Mouse (Mus musculus): ENCODE measurements around the gene Nus1. TPM values are rescaled to one million over a fixed set of nuclear protein-coding genes. Genes with fewer than 3 reads are reported as not detected.

Gene Nus1
- polyA plus RNA-seq, 1 experiment from 2014 or later: 58.4 TPM

GRCm38 (mm10) chr10:52391208-52391607 is 26.1 kb upstream of the Nus1 start:
- no peak overlapping the region for H3K27ac ChIP-seq
- no peaks in the 10 kb centered on the region for H3K36me3 ChIP-seq (ENCODE audit: inconsistent target)
- no peaks in the 10 kb centered on the region for H3K79me2 ChIP-seq (ENCODE audit: inconsistent target)
- 97% methylated on average over 2 of the region's 2 CpGs for WGBS (ENCODE audit: missing documents)
- no peak overlapping the region for H3K4me3 ChIP-seq (ENCODE audit: inconsistent target)

- Histone ChIP-seq H3K27ac (no peak overlapping the region), H3K4me3 (ENCODE audit: inconsistent target) (no peak overlapping the region), H3K79me2 (ENCODE audit: inconsistent target) (no peaks in the 10 kb centered on the region), H3K36me3 (ENCODE audit: inconsistent target) (no peaks in the 10 kb centered on the region)
- WGBS (ENCODE audit: missing documents): 90% methylated on average over 3 of the region's 3 CpGs
Observed at GRCm38 (mm10) chr10:52396647-52397046, 20.7 kb upstream of the Nus1 start.

GRCm38 (mm10) chr10:52398715-52399114 is 18.6 kb upstream of the Nus1 start:
- no peak overlapping the region for H3K4me3 ChIP-seq (ENCODE audit: inconsistent target)
- H3K79me2 ChIP-seq (ENCODE audit: inconsistent target): no peaks in the 10 kb centered on the region
- H3K36me3 ChIP-seq (ENCODE audit: inconsistent target): no peaks in the 10 kb centered on the region
- WGBS (ENCODE audit: missing documents): 93% methylated on average over 2 of the region's 2 CpGs
- no peak overlapping the region for H3K27ac ChIP-seq

- no peak overlapping the region for H3K4me3 ChIP-seq (ENCODE audit: inconsistent target)
- no peaks in the 10 kb centered on the region for H3K36me3 ChIP-seq (ENCODE audit: inconsistent target)
- no peak overlapping the region for H3K27ac ChIP-seq
- H3K79me2 ChIP-seq (ENCODE audit: inconsistent target): no peaks in the 10 kb centered on the region
- WGBS (ENCODE audit: missing documents): 73% methylated on average over 3 of the region's 3 CpGs
Observed at GRCm38 (mm10) chr10:52399722-52400121, 17.6 kb upstream of the Nus1 start.

- no peak overlapping the region for H3K27ac ChIP-seq
- no peaks in the 10 kb centered on the region for H3K36me3 ChIP-seq (ENCODE audit: inconsistent target)
- H3K4me3 ChIP-seq (ENCODE audit: inconsistent target): no peak overlapping the region
- 82% methylated on average over 13 of the region's 13 CpGs for WGBS (ENCODE audit: missing documents)
- H3K79me2 ChIP-seq (ENCODE audit: inconsistent target): no peaks in the 10 kb centered on the region
Observed at GRCm38 (mm10) chr10:52405160-52405559, 12.2 kb upstream of the Nus1 start.

- no peak overlapping the region for H3K27ac ChIP-seq
- no peaks in the 10 kb centered on the region for H3K36me3 ChIP-seq (ENCODE audit: inconsistent target)
- no peaks in the 10 kb centered on the region for H3K79me2 ChIP-seq (ENCODE audit: inconsistent target)
- H3K4me3 ChIP-seq (ENCODE audit: inconsistent target): no peak overlapping the region
- WGBS (ENCODE audit: missing documents): 97% methylated on average over 2 of the region's 2 CpGs
Observed at GRCm38 (mm10) chr10:52407526-52407925, 9.8 kb upstream of the Nus1 start.

GRCm38 (mm10) chr10:52415020-52415419 is 2.3 kb upstream of the Nus1 start:
- H3K36me3 ChIP-seq (ENCODE audit: inconsistent target): no peaks in the 10 kb centered on the region
- peaks cover 22% of the 10 kb centered on the region for H3K79me2 ChIP-seq (ENCODE audit: inconsistent target)
- H3K27ac ChIP-seq: no peak overlapping the region
- 88% methylated on average over 2 of the region's 2 CpGs for WGBS (ENCODE audit: missing documents)
- H3K4me3 ChIP-seq (ENCODE audit: inconsistent target): no peak overlapping the region

- no peaks in the 10 kb centered on the region for H3K36me3 ChIP-seq (ENCODE audit: inconsistent target)
- H3K27ac ChIP-seq: no peak overlapping the region
- 54% methylated on average over 2 of the region's 2 CpGs for WGBS (ENCODE audit: missing documents)
- peak overlapping the region; percentile 31 for H3K4me3 ChIP-seq (ENCODE audit: inconsistent target)
- peaks cover 36% of the 10 kb centered on the region for H3K79me2 ChIP-seq (ENCODE audit: inconsistent target)
Observed at GRCm38 (mm10) chr10:52416458-52416857, 889 bp upstream of the Nus1 start.

- peak overlapping the region; percentile 70 for H3K27ac ChIP-seq
- H3K79me2 ChIP-seq (ENCODE audit: inconsistent target): peaks cover 54% of the 10 kb centered on the region
- 2% methylated on average over 39 of the region's 39 CpGs for WGBS (ENCODE audit: missing documents)
- no peaks in the 10 kb centered on the region for H3K36me3 ChIP-seq (ENCODE audit: inconsistent target)
- peak overlapping the region; percentile 79 for H3K4me3 ChIP-seq (ENCODE audit: inconsistent target)
Observed at GRCm38 (mm10) chr10:52417998-52418860, 882 bp downstream of the Nus1 start.

GRCm38 (mm10) chr10:52418931-52419330 is 1.6 kb downstream of the Nus1 start:
- H3K79me2 ChIP-seq (ENCODE audit: inconsistent target): peaks cover 61% of the 10 kb centered on the region
- H3K27ac ChIP-seq: peak overlapping the region; percentile 70
- H3K4me3 ChIP-seq (ENCODE audit: inconsistent target): peak overlapping the region; percentile 79
- 54% methylated on average over 5 of the region's 5 CpGs for WGBS (ENCODE audit: missing documents)
- no peaks in the 10 kb centered on the region for H3K36me3 ChIP-seq (ENCODE audit: inconsistent target)

- H3K4me3 ChIP-seq (ENCODE audit: inconsistent target): peak overlapping the region; percentile 79
- H3K27ac ChIP-seq: peak overlapping the region; percentile 70
- 53% methylated on average over 3 of the region's 4 CpGs for WGBS (ENCODE audit: missing documents)
- no peaks in the 10 kb centered on the region for H3K36me3 ChIP-seq (ENCODE audit: inconsistent target)
- H3K79me2 ChIP-seq (ENCODE audit: inconsistent target): peaks cover 66% of the 10 kb centered on the region
Observed at GRCm38 (mm10) chr10:52419402-52419801, 2.1 kb downstream of the Nus1 start.

GRCm38 (mm10) chr10:52420526-52420925 is 3.2 kb downstream of the Nus1 start:
- Histone ChIP-seq H3K27ac (peak overlapping the region; percentile 70; the same call in 1 of the 2 replicates), H3K79me2 (ENCODE audit: inconsistent target) (peaks cover 77% of the 10 kb centered on the region), H3K36me3 (ENCODE audit: inconsistent target) (no peaks in the 10 kb centered on the region), H3K4me3 (ENCODE audit: inconsistent target) (no peak overlapping the region)
- 73% methylated on average over 1 of the region's 1 CpGs for WGBS (ENCODE audit: missing documents)

- H3K27ac ChIP-seq: no peak overlapping the region
- no peak overlapping the region for H3K4me3 ChIP-seq (ENCODE audit: inconsistent target)
- 89% methylated on average over 6 of the region's 6 CpGs for WGBS (ENCODE audit: missing documents)
- peaks cover 89% of the 10 kb centered on the region for H3K79me2 ChIP-seq (ENCODE audit: inconsistent target)
- no peaks in the 10 kb centered on the region for H3K36me3 ChIP-seq (ENCODE audit: inconsistent target)
Observed at GRCm38 (mm10) chr10:52421716-52422115, 4.4 kb downstream of the Nus1 start.

GRCm38 (mm10) chr10:52423097-52423496 is 5.8 kb downstream of the Nus1 start:
- 69% methylated on average over 2 of the region's 2 CpGs for WGBS (ENCODE audit: missing documents)
- peaks cover 100% of the 10 kb centered on the region for H3K79me2 ChIP-seq (ENCODE audit: inconsistent target)
- H3K4me3 ChIP-seq (ENCODE audit: inconsistent target): no peak overlapping the region
- H3K27ac ChIP-seq: no peak overlapping the region
- H3K36me3 ChIP-seq (ENCODE audit: inconsistent target): no peaks in the 10 kb centered on the region

- Histone ChIP-seq H3K4me3 (ENCODE audit: inconsistent target) (no peak overlapping the region), H3K27ac (no peak overlapping the region), H3K79me2 (ENCODE audit: inconsistent target) (peaks cover 97% of the 10 kb centered on the region), H3K36me3 (ENCODE audit: inconsistent target) (peaks cover 18% of the 10 kb centered on the region)
- 92% methylated on average over 7 of the region's 7 CpGs for WGBS (ENCODE audit: missing documents)
Observed at GRCm38 (mm10) chr10:52426314-52426980, 9.1 kb downstream of the Nus1 start.
